Mouse (Mus musculus): ENCODE data around the gene Tmem104.

Gene Tmem104

DNA sequence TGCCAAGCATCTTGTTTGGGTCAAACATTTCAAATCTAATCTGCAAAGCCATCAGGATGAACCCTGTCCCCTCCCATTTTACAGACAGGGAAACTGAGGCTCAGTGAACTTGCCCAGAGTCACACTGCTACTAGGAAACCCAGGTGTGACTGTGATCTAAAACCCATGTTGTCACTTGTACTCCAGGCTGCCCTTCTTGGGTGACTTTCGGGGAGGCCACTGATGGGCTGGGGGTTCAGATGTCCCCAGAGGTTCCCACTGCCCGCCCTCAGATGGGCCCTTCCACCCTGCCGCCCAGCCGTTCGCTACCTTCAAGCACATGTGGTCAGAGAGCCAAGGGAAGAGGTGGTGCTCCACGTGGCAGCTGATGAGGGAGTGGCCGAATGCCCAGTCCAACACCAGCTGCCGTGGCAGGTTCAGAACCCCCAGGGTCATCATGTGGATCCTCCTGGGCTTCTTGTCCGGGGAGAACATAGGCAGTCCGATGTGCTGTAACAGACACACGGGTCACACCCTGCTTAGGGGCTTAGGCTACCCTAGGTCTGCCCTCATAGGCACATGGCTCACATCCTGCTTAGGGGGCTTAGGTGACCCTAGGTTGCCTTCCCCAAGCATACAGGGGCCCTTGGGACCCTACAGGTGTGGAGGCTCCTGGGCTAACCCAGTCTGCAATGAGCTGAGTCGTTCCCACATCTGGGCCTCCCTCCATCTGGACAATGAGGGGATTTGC is 96.8 kb downstream of the Tmem104 start:
- no peak for DNase-seq

DNA sequence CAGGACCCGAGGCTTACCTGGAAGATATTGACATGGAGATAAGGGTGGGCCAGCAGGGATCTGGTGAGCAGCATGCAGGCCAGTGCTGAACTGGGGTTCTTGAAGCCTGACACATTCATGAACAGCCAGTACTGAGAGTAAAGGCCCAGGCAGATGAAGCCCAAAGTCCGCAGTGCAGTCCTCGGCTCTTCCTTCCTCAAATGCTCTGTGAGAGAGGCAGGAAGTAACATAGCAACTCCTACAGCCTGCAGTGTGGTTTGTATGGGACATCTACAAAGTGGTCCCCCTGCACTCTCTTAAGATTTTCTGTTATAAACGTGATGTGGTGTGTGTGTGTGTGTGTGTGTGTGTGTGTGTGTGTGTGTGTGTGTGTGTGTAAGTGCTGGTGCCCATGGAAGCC is 98.0 kb downstream of the Tmem104 start:
- no peak for DNase-seq

DNA sequence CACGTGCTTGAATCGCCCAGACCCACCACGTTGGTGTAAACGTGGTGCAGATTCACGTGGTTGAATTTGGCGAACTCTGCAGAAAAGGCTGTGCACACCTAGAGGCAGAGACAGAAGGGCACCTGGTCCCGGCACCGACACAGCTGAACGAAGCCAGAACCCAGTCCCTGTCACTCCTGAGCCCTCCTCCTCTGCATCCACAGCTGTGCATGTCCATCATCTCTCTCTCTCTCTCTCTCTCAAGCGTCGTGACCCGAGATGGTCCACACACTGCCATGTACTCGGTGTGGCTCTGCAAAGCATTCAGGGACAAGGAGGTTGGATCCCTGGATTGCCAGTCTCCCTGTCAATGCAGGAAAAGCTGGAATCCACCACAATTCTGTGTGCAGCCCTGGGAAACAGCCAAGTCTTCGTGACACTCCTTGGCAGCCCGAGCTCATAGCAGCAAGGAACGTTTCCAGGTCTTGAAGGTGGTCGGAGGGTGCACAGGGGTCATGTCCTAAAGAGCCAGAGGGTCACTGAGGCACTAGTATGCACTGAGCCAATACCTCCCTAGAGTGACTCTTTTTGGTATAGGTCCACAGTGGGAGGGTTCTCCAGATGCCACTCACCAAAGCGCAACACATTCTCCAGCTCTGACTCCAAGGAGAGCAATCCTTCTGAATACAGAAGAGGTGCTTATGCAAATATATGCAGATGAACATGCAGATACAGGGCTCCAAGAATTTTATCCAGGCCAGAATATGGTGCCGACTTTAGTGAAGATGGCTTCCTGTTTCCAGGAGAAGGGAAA is 99.1 kb downstream of the Tmem104 start:
- DNase-seq: peak; percentile 5

DNA sequence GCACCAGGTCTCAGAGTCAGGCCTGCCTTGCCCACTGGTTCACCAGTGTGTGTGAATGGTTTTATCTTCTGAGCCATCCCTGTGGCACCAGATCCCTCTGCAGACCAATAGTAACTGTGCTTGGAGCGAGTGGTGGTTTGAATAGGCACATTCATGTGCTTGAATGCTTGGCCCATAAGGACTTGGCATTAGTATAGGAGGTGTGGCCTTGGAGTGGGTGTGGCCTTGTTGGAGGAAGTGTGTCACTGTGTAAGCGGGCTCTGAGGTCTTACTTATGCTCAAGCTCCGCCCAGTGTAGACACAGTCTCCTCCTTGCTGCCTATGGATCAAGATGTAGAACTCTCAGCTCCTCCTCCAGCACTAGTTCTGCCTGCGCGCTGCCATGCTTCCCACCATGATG is 100.1 kb downstream of the Tmem104 start:
- no peak for DNase-seq

DNA sequence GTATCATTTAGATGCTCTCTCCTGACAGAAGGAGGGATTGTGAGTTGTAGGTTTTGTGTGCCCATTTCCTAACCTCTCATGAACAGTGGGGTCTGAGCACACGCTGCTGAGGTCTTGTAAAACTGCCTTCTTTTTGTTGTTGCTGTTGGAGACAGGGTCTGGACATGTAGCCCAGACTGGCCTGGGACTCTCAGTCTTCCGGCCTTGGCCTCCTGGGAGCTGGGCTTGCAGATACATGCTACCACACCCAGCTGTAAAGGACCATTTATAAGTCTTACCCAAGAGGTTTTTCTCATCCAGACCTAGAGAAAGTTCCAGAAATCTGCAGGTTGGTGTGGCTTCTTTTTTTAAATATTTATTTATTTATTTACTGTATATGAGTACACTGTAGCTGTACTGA is 101.0 kb downstream of the Tmem104 start:
- DNase-seq: no peak

DNA sequence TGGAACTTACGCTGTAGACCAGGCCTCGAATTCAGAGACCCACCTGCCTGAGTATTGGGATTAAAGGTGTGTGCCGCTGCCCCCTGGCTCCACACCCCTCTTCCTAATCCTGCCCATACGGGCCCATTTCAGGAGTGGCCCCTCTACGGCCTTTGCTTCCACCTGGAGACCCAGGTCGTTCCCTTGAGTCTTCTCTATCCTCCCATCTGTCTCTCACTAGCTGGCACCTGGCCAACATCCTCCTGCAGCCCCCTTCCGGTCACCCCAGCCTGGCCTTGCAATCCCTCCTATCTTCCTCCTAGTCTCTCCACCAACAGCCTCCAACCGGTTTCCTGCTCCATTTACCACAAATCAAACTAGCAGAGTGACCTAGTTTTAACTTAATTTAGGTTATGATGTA is 102.6 kb downstream of the Tmem104 start:
- no peak for DNase-seq

DNA sequence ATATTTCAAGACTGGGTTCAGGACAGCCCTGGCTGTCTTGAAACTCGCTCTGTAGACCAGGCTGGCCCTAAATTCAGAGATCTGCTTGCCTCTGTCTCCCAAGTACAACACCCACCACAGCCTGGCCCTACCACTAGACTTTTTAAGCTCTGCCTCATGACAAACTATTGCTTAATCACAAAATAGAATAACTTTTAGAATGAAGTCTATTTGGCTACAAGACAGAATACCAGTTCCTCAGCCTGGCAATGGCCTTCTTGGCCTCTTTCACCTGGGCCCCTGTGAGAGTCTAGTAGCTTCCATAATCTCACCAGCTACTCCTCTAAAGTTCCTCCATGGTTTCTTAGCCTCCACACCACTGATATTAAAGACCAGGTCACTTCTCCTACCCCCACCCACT is 103.0 kb downstream of the Tmem104 start:
- DNase-seq: no peak

DNA sequence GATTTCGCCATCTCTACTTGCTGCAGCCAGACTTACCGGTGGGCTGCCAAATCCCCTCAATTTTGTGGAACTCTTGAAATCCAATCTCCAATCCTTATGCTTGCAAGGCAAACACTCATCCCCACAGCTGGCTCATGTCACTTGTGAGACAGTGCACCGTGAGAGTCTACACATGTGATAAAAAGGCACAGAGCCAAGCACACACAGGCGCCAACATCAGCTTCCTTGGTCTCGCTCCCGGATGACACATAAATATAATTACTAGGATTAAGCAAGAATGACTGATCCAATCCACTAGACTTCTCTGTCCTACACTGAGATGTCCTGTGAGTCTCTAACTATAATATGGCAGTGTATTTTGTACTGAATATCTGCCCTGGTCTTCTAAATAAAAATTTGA is 103.6 kb downstream of the Tmem104 start:
- DNase-seq: no peak

DNA sequence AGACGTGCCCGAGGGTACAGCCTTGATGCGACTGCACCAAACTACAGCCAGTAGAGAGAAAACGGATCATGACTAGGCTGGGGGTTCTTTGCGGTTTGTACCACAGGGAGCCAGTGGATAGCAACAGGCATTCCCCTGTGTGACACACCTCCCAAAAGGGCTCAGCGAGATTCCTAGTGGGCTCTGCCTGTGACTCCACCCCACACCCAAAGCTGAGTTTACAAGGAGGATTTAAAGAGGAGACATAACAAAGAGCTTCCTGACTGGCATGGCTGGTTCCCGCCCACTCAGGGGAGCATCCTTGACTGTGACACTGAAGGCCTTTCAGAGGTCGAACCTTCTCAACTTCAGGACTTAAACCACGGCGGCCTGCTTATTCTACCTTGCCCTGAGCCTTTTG is 104.2 kb downstream of the Tmem104 start:
- DNase-seq: no peak

DNA sequence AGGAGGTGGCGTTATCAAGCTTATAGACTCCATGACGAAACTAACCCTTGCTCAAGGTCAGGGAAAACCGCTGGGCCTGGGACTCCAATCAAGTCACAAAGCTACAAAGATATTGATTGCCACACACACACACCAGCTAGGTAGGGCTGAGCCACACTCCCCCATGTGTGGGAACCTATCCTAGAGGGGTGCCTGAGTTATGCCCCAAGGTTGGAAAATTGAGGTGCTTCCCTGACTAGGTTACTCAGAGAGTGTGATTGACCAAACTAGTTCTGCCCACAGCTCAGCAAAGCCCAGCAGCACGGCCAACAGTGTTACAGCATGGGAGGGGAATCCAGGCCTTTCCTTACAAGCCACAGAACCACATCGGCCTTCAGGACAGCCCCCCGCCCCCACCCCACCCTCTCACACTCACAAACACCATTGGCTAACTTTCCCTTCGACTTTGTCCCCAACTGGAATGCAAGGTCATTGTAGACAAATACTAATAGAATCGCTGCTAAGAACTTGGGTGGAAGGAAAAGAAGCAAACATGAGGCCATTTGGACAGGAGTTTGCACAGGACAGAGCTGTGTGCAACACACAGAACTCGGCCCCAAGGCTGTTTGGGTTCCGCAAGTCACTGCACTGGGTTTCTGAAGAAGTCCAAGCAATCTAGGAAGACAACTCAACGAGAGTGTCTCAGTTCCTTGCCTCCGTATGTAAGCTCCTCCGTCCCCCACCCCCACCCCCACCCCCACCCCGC is 105.5 kb downstream of the Tmem104 start:
- no peak for DNase-seq

DNA sequence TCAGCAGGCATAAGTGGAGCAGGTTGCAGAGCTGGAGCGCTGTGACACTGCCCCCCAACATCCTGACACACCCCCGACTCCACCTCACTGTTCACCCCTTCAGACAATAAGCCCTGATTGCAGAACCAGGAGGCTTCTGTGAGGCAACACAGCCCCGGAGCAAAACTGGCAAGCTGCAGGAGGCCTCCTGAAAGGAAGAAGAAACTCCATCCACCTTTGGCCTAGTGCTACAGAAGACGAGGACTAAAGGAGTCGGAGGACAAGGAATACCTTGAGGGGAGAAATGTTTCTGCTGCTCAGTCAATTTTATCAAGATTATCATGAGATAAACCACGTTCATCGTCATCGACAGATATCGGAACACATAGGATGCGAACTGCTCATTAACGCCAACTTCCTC is 108.7 kb downstream of the Tmem104 start:
- DNase-seq: no peak

Data from cerebellum, adult 11 months (tissue).